Mouse (Mus musculus) erythroblast, embryonic 14.5 days (primary cell): ENCODE results near the gene Pecam1.

ENCODE experiments used
- GATA1 ChIP-seq: IDR thresholded peaks from 2 replicates; pipeline ENCODE4 v1.6.1; 2012; ENCODE audit warnings: low read length, inconsistent platforms, mixed read lengths
- TAL1 ChIP-seq: IDR thresholded peaks from 3 replicates; pipeline ENCODE4 v1.6.1; 2012; ENCODE audit warnings: low read length, inconsistent platforms, mixed read lengths

- TF ChIP-seq GATA1, result no peak
- TF ChIP-seq TAL1, result no peak
Measured at GRCm38 (mm10) chr11:106635946-106636345, 114.5 kb downstream of the Pecam1 start.
